Mouse (Mus musculus): ENCODE measurements around the gene Miga2. TPM values are rescaled to one million over a fixed set of nuclear protein-coding genes. Genes with fewer than 3 reads are reported as not detected.

Miga2 gene
- polyA plus RNA-seq, 1 experiment from 2014 or later = 25.0 TPM

DNA sequence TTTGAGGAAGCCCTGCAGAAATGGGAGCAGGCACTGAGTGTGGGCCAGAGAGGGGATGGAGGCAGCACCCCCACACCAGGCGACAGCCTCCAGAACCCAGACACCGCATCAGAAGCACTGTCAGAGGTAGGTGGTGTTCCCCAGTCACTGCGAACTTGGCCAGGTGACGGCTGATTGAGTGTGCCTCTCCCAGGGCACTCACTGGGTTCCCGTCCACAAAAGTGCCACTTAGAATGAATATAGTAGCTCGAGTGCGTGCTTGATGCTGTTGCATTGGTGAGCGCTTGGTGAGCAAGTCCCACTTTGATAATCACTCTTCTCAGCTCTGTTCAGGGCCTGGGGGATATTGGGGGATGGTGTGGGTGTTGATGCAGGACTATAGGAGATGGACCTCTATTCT lies 7.5 kb downstream of the Miga2 start:
- Histone ChIP-seq H3K27ac (ENCODE audit: low read depth, low read length) (no peak overlapping the region), H3K4me2 (replicated peaks; ENCODE audit: low read depth, low read length) (no peak overlapping the region), H3K9ac (ENCODE audit: low read depth, low read length) (no peak overlapping the region), H3K4me1 (ENCODE audit: control insufficient read depth, insufficient read depth, low read length) (no peaks in the 10 kb centered on the region), H3K27me3 (ENCODE audit: control insufficient read depth, insufficient read depth, low read length) (no peaks in the 10 kb centered on the region), H3K4me3 (ENCODE audit: low read length) (no peak overlapping the region), H3K36me3 (ENCODE audit: control insufficient read depth, insufficient read depth, low read length) (peaks cover 87% of the 10 kb centered on the region), H3K9me3 (ENCODE audit: control insufficient read depth, low read length) (no peaks in the 10 kb centered on the region)
- 95% methylated on average over 8 of the region's 8 CpGs for WGBS
- no peak for ATAC-seq (ENCODE audit: low FRiP score, low TSS enrichment)

GRCm38 (mm10) chr2:30372726-30373125 lies 8.7 kb downstream of the Miga2 start:
- Histone ChIP-seq H3K4me2 (replicated peaks; ENCODE audit: low read depth, low read length) (no peak overlapping the region), H3K27me3 (ENCODE audit: control insufficient read depth, insufficient read depth, low read length) (no peaks in the 10 kb centered on the region), H3K4me1 (ENCODE audit: control insufficient read depth, insufficient read depth, low read length) (no peaks in the 10 kb centered on the region), H3K27ac (ENCODE audit: low read depth, low read length) (no peak overlapping the region), H3K9ac (ENCODE audit: low read depth, low read length) (no peak overlapping the region), H3K4me3 (ENCODE audit: low read length) (no peak overlapping the region), H3K36me3 (ENCODE audit: control insufficient read depth, insufficient read depth, low read length) (peaks cover 90% of the 10 kb centered on the region), H3K9me3 (ENCODE audit: control insufficient read depth, low read length) (no peaks in the 10 kb centered on the region)
- 95% methylated on average over 5 of the region's 5 CpGs for WGBS
- no peak for ATAC-seq (ENCODE audit: low FRiP score, low TSS enrichment)

DNA sequence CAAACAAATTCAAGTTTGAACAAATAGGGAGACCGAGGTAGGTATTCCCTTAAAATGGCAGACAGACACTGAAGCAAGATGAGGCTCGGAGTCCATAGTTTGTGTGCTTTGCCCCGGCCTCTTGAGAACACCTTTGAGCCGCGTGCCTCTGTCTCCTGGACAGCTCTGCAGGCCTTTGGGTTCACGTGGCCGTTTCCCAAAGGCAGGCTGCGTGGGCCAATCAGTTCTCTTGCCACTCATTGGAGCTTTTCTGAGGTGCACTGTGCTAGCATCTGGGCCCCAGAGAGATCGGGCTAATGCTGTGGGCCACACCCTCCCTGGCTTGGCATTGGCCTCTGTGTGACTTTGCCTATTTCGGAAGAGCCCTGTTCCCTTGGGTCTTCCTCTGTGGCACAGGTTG lies 11.9 kb downstream of the Miga2 start:
- H3K4me1 ChIP-seq (ENCODE audit: control insufficient read depth, insufficient read depth, low read length) = no peaks in the 10 kb centered on the region
- H3K36me3 ChIP-seq (ENCODE audit: control insufficient read depth, insufficient read depth, low read length) = peaks cover 85% of the 10 kb centered on the region
- H3K4me3 ChIP-seq (ENCODE audit: low read length) = no peak overlapping the region
- no peaks in the 10 kb centered on the region for H3K9me3 ChIP-seq (ENCODE audit: control insufficient read depth, low read length)
- no peaks in the 10 kb centered on the region for H3K27me3 ChIP-seq (ENCODE audit: control insufficient read depth, insufficient read depth, low read length)
- H3K4me2 ChIP-seq (replicated peaks; ENCODE audit: low read depth, low read length) = no peak overlapping the region
- WGBS = 95% methylated on average over 10 of the region's 10 CpGs
- no peak overlapping the region for H3K27ac ChIP-seq (ENCODE audit: low read depth, low read length)
- no peak overlapping the region for H3K9ac ChIP-seq (ENCODE audit: low read depth, low read length)
- no peak for ATAC-seq (ENCODE audit: low FRiP score, low TSS enrichment)

DNA sequence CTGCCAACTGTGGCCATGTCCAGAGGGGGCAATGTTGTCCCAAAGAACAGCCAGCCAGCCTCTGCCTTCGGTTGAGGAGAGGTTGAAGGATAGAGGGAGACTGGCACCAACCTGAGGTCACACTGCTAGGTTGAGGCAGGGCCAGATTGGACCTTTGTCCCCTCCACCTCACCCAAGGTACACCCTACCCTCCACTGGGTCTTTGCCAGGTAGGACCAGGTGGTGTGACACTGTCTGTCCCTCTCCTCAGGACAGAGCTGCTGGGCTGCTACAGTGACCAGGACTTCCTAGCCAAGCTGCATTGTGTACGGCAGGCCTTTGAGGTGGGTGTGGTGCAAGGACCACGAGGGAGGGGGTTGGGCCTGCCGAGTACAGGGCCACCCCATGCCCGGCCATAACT lies 13.7 kb downstream of the Miga2 start:
- H3K4me3 ChIP-seq (ENCODE audit: low read length) = no peak overlapping the region
- WGBS = 84% methylated on average over 5 of the region's 5 CpGs
- no peak overlapping the region for H3K9ac ChIP-seq (ENCODE audit: low read depth, low read length)
- H3K27me3 ChIP-seq (ENCODE audit: control insufficient read depth, insufficient read depth, low read length) = no peaks in the 10 kb centered on the region
- H3K36me3 ChIP-seq (ENCODE audit: control insufficient read depth, insufficient read depth, low read length) = peaks cover 84% of the 10 kb centered on the region
- H3K4me1 ChIP-seq (ENCODE audit: control insufficient read depth, insufficient read depth, low read length) = no peaks in the 10 kb centered on the region
- no peak for ATAC-seq (ENCODE audit: low FRiP score, low TSS enrichment)
- H3K9me3 ChIP-seq (ENCODE audit: control insufficient read depth, low read length) = no peaks in the 10 kb centered on the region
- no peak overlapping the region for H3K4me2 ChIP-seq (replicated peaks; ENCODE audit: low read depth, low read length)
- no peak overlapping the region for H3K27ac ChIP-seq (ENCODE audit: low read depth, low read length)

DNA sequence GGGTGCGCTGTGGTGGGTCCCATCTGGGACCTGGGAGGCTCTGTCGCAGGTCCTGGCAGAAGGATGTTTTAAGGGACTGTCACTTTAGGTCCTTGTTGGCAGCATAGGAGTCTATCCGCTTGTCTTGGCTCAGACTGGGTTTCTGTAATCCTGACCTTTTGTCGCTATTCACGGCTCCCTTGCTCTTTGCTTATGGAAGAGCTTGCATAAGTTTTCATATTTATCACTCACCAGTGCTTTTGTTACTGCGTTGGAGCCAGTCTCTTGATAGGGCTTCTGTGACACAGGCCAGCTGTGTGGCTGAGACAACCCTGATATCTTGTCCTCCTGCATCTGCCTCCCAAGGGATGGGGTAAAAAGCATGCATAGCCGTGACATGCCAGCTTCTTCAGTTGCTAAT lies 15.3 kb downstream of the Miga2 start:
- Histone ChIP-seq H3K27me3 (ENCODE audit: control insufficient read depth, insufficient read depth, low read length) (no peaks in the 10 kb centered on the region), H3K9ac (ENCODE audit: low read depth, low read length) (no peak overlapping the region), H3K27ac (ENCODE audit: low read depth, low read length) (no peak overlapping the region), H3K36me3 (ENCODE audit: control insufficient read depth, insufficient read depth, low read length) (peaks cover 81% of the 10 kb centered on the region), H3K9me3 (ENCODE audit: control insufficient read depth, low read length) (no peaks in the 10 kb centered on the region), H3K4me1 (ENCODE audit: control insufficient read depth, insufficient read depth, low read length) (no peaks in the 10 kb centered on the region), H3K4me3 (ENCODE audit: low read length) (no peak overlapping the region), H3K4me2 (replicated peaks; ENCODE audit: low read depth, low read length) (no peak overlapping the region)
- no peak for ATAC-seq (ENCODE audit: low FRiP score, low TSS enrichment)
- 79% methylated on average over 7 of the region's 7 CpGs for WGBS

DNA sequence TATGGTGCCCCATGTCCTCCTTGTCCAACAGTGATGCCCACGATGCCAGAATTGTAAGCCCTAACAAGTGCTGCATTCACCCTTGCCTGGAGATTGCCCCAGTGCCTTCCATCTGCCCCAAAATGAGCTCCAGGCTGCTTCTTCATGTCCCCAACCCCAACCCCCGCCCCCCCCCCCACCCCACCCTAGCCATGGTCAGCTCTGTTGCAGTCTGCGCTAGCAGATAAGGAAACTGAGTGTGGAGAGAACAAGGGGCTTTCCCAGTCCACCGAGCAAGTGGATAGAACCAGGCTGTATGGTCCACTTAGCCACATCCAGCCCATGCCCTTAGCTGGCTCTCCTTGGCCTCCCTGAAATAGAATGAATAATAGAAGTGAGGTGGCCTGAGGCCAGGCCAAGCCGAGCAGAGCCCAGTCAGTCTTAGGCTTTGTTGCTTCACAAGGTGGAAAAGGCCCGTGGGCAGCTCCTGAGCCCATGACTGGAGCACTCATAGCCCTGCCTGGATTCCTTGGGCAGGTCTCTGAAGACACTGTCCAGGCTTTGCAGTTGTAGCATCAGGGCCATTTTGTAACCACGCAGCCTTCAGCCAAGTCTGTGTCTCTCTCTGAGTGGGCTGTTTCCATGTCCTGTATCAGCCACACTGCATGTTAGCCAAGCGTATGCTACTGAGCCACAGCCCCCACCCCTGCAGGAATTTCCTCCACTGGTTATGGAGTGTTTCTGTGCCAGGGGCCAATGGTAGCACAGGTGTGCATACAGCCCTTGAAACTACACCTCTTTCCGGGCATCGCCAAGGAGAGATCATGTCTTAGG lies 16.7 kb downstream of the Miga2 start:
- H3K27me3 ChIP-seq (ENCODE audit: control insufficient read depth, insufficient read depth, low read length) = no peaks in the 10 kb centered on the region
- no peak for ATAC-seq (ENCODE audit: low FRiP score, low TSS enrichment)
- peaks cover 72% of the 10 kb centered on the region for H3K36me3 ChIP-seq (ENCODE audit: control insufficient read depth, insufficient read depth, low read length)
- no peak overlapping the region for H3K4me3 ChIP-seq (ENCODE audit: low read length)
- WGBS = 91% methylated on average over 10 of the region's 10 CpGs
- H3K4me2 ChIP-seq (replicated peaks; ENCODE audit: low read depth, low read length) = no peak overlapping the region
- H3K9me3 ChIP-seq (ENCODE audit: control insufficient read depth, low read length) = no peaks in the 10 kb centered on the region
- no peak overlapping the region for H3K9ac ChIP-seq (ENCODE audit: low read depth, low read length)
- H3K4me1 ChIP-seq (ENCODE audit: control insufficient read depth, insufficient read depth, low read length) = no peaks in the 10 kb centered on the region
- no peak overlapping the region for H3K27ac ChIP-seq (ENCODE audit: low read depth, low read length)

DNA sequence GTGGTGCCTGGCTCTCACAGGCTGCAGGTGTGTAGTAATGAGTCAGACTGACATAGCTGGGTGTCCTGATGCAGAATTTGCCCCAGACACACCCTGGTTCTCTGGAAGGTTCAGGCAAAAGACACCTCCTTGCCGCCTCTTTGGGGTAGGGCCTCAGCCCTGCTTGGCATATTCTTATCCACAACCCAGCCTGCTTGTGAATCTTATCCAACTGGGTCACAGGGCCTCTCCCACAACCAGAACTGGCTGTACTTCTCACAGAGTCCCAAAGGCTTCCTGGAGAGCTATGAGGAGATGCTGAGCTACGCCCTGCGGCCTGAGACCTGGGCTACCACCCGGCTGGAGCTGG lies 17.3 kb downstream of the Miga2 start:
- H3K4me1 ChIP-seq (ENCODE audit: control insufficient read depth, insufficient read depth, low read length) = no peaks in the 10 kb centered on the region
- H3K9me3 ChIP-seq (ENCODE audit: control insufficient read depth, low read length) = no peaks in the 10 kb centered on the region
- peaks cover 66% of the 10 kb centered on the region for H3K36me3 ChIP-seq (ENCODE audit: control insufficient read depth, insufficient read depth, low read length)
- 88% methylated on average over 4 of the region's 4 CpGs for WGBS
- no peak overlapping the region for H3K27ac ChIP-seq (ENCODE audit: low read depth, low read length)
- no peak overlapping the region for H3K4me3 ChIP-seq (ENCODE audit: low read length)
- no peaks in the 10 kb centered on the region for H3K27me3 ChIP-seq (ENCODE audit: control insufficient read depth, insufficient read depth, low read length)
- ATAC-seq (ENCODE audit: low FRiP score, low TSS enrichment) = no peak
- no peak overlapping the region for H3K9ac ChIP-seq (ENCODE audit: low read depth, low read length)
- no peak overlapping the region for H3K4me2 ChIP-seq (replicated peaks; ENCODE audit: low read depth, low read length)

GRCm38 (mm10) chr2:30384814-30385213 lies 20.8 kb downstream of the Miga2 start:
- H3K9ac ChIP-seq (ENCODE audit: low read depth, low read length) = no peak overlapping the region
- whole genome bisulfite sequencing = 73% methylated on average over 5 of the region's 5 CpGs
- no peak overlapping the region for H3K4me3 ChIP-seq (ENCODE audit: low read length)
- H3K27ac ChIP-seq (ENCODE audit: low read depth, low read length) = no peak overlapping the region
- no peaks in the 10 kb centered on the region for H3K27me3 ChIP-seq (ENCODE audit: control insufficient read depth, insufficient read depth, low read length)
- no peak for ATAC-seq (ENCODE audit: low FRiP score, low TSS enrichment)
- no peak overlapping the region for H3K4me2 ChIP-seq (replicated peaks; ENCODE audit: low read depth, low read length)
- no peaks in the 10 kb centered on the region for H3K9me3 ChIP-seq (ENCODE audit: control insufficient read depth, low read length)
- H3K4me1 ChIP-seq (ENCODE audit: control insufficient read depth, insufficient read depth, low read length) = no peaks in the 10 kb centered on the region
- H3K36me3 ChIP-seq (ENCODE audit: control insufficient read depth, insufficient read depth, low read length) = peaks cover 37% of the 10 kb centered on the region

- Histone ChIP-seq H3K9me3 (ENCODE audit: control insufficient read depth, low read length) (no peaks in the 10 kb centered on the region), H3K27ac (ENCODE audit: low read depth, low read length) (no peak overlapping the region), H3K4me3 (ENCODE audit: low read length) (no peak overlapping the region), H3K4me1 (ENCODE audit: control insufficient read depth, insufficient read depth, low read length) (no peaks in the 10 kb centered on the region), H3K36me3 (ENCODE audit: control insufficient read depth, insufficient read depth, low read length) (peaks cover 30% of the 10 kb centered on the region), H3K27me3 (ENCODE audit: control insufficient read depth, insufficient read depth, low read length) (no peaks in the 10 kb centered on the region), H3K4me2 (replicated peaks; ENCODE audit: low read depth, low read length) (no peak overlapping the region), H3K9ac (ENCODE audit: low read depth, low read length) (no peak overlapping the region)
- WGBS = 75% methylated on average over 4 of the region's 4 CpGs
- ATAC-seq (ENCODE audit: low FRiP score, low TSS enrichment) = no peak
Measured at GRCm38 (mm10) chr2:30385591-30385990, 21.6 kb downstream of the Miga2 start.
